Mouse (Mus musculus): ENCODE measurements around the gene Mtmr4. TPM values are rescaled to one million over a fixed set of nuclear protein-coding genes. Genes with fewer than 3 reads are reported as not detected.

Gene Mtmr4
- polyA plus RNA-seq, 2 experiments, result 29.0 to 33.2 TPM

- DNase-seq (ENCODE audit: low spot score) (no peak), ATAC-seq (ENCODE audit: low FRiP score, low read depth) (no peak)
- Histone ChIP-seq H3K27ac (replicated peaks; ENCODE audit: low read depth, low read length) (no peak overlapping the region), H3K4me3 (replicated peaks; ENCODE audit: low read length) (no peak overlapping the region), H3K9ac (ENCODE audit: low read depth, low read length, severe bottlenecking) (no peak overlapping the region), H3K4me1 (ENCODE audit: control insufficient read depth, insufficient read depth, low read length) (peaks cover 22% of the 10 kb centered on the region), H3K27me3 (ENCODE audit: control insufficient read depth, insufficient read depth, low read length) (no peaks in the 10 kb centered on the region), H3K9me3 (ENCODE audit: control insufficient read depth, low read length) (no peaks in the 10 kb centered on the region), H3K4me2 (replicated peaks; ENCODE audit: low read depth, low read length, severe bottlenecking) (peak overlapping the region; percentile 88; the same call in 1 of the 2 replicates), H3K36me3 (ENCODE audit: control insufficient read depth, insufficient read depth, low read length) (peaks cover 59% of the 10 kb centered on the region)
- TF ChIP-seq POLR2A (IDR thresholded peaks at IDR 0.05; ENCODE audit: borderline replicate concordance, extremely low read depth, insufficient read depth, insufficient read length), result no peak
Measured at GRCm38 (mm10) chr11:87597061-87597460, 5.1 kb downstream of the Mtmr4 start.

DNA sequence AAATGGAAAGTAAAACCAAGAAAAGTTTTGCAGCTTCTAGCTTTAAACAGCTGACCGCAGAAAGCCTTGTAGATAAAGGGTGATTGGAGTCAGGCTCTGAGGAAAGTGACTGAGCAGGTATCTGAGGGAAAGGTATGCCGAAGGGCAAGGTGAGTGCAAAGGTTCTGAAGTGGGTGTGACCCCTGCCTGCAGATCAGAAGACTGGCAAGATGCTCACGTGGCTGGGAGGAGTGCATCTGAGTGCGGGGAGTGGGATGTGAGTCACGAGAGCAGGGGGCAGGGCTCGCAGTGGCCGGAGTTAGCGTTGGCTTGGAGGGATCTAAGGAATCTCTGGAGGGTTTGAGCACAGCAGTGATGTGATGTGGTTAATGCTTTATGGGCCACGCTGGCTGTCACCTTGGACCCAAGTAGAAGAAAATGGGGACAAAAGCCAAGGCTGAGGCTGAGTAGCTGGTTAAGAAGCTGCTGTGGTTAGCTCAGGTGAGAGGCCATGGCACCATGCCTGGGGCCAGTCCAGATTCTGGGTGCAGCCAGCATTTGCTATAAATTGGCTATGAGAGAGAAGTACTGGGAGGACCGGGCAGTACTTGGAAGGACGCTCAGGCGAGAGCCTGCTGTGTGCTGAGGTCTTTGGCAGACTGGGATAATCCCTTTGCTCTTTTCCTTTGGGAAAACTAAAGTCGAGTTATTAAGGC is 7.6 kb downstream of the Mtmr4 start:
- H3K9me3 ChIP-seq (ENCODE audit: control insufficient read depth, low read length), result no peaks in the 10 kb centered on the region
- ATAC-seq (ENCODE audit: low FRiP score, low read depth) (no peak), DNase-seq (ENCODE audit: low spot score) (no peak)
- WGBS, result 90% methylated on average over 13 of the region's 13 CpGs
- H3K4me3 ChIP-seq (replicated peaks; ENCODE audit: low read length), result no peak overlapping the region
- no peak for TF ChIP-seq POLR2A (IDR thresholded peaks at IDR 0.05; ENCODE audit: borderline replicate concordance, extremely low read depth, insufficient read depth, insufficient read length)
- peaks cover 78% of the 10 kb centered on the region for H3K36me3 ChIP-seq (ENCODE audit: control insufficient read depth, insufficient read depth, low read length)
- peaks cover 14% of the 10 kb centered on the region for H3K4me1 ChIP-seq (ENCODE audit: control insufficient read depth, insufficient read depth, low read length)
- H3K27me3 ChIP-seq (ENCODE audit: control insufficient read depth, insufficient read depth, low read length), result no peaks in the 10 kb centered on the region
- H3K4me2 ChIP-seq (replicated peaks; ENCODE audit: low read depth, low read length, severe bottlenecking), result no peak overlapping the region
- H3K9ac ChIP-seq (ENCODE audit: low read depth, low read length, severe bottlenecking), result no peak overlapping the region
- H3K27ac ChIP-seq (replicated peaks; ENCODE audit: low read depth, low read length), result no peak overlapping the region

- TF ChIP-seq POLR2A (IDR thresholded peaks at IDR 0.05; ENCODE audit: borderline replicate concordance, extremely low read depth, insufficient read depth, insufficient read length), result no peak
- Histone ChIP-seq H3K27me3 (ENCODE audit: control insufficient read depth, insufficient read depth, low read length) (no peaks in the 10 kb centered on the region), H3K4me1 (ENCODE audit: control insufficient read depth, insufficient read depth, low read length) (peaks cover 9% of the 10 kb centered on the region), H3K27ac (replicated peaks; ENCODE audit: low read depth, low read length) (no peak overlapping the region), H3K4me2 (replicated peaks; ENCODE audit: low read depth, low read length, severe bottlenecking) (no peak overlapping the region), H3K9me3 (ENCODE audit: control insufficient read depth, low read length) (no peaks in the 10 kb centered on the region), H3K36me3 (ENCODE audit: control insufficient read depth, insufficient read depth, low read length) (peaks cover 85% of the 10 kb centered on the region), H3K9ac (ENCODE audit: low read depth, low read length, severe bottlenecking) (no peak overlapping the region), H3K4me3 (replicated peaks; ENCODE audit: low read length) (no peak overlapping the region)
- WGBS, result 89% methylated on average over 10 of the region's 10 CpGs
- ATAC-seq (ENCODE audit: low FRiP score, low read depth) (no peak), DNase-seq (ENCODE audit: low spot score) (no peak)
Measured at GRCm38 (mm10) chr11:87600322-87600853, 8.4 kb downstream of the Mtmr4 start.

DNA sequence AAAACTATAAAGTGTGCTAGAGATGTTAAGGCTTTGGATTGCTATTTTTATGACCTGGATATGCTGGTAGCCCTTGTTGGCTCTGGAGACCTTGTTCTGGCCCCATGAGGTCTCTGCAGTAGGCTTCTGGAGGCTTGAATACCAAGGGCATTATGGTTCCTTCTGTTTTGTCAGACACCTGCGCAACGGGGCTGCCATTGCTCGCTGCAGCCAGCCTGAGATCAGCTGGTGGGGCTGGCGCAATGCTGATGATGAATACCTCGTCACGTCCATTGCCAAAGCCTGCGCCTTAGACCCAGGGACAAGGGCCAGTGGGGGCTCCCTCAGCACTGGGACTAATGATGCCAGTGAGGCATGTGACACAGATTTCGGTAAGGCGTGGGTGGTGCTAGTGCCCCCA is 10.3 kb downstream of the Mtmr4 start:
- H3K27me3 ChIP-seq (ENCODE audit: control insufficient read depth, insufficient read depth, low read length), result no peaks in the 10 kb centered on the region
- H3K36me3 ChIP-seq (ENCODE audit: control insufficient read depth, insufficient read depth, low read length), result peaks cover 100% of the 10 kb centered on the region
- H3K4me3 ChIP-seq (replicated peaks; ENCODE audit: low read length), result no peak overlapping the region
- H3K9me3 ChIP-seq (ENCODE audit: control insufficient read depth, low read length), result no peaks in the 10 kb centered on the region
- TF ChIP-seq POLR2A (IDR thresholded peaks at IDR 0.05; ENCODE audit: borderline replicate concordance, extremely low read depth, insufficient read depth, insufficient read length), result no peak
- no peak overlapping the region for H3K27ac ChIP-seq (replicated peaks; ENCODE audit: low read depth, low read length)
- no peak overlapping the region for H3K4me2 ChIP-seq (replicated peaks; ENCODE audit: low read depth, low read length, severe bottlenecking)
- 93% methylated on average over 9 of the region's 9 CpGs for WGBS
- ATAC-seq (ENCODE audit: low FRiP score, low read depth) (no peak), DNase-seq (ENCODE audit: low spot score) (no peak)
- H3K9ac ChIP-seq (ENCODE audit: low read depth, low read length, severe bottlenecking), result no peak overlapping the region
- no peaks in the 10 kb centered on the region for H3K4me1 ChIP-seq (ENCODE audit: control insufficient read depth, insufficient read depth, low read length)

DNA sequence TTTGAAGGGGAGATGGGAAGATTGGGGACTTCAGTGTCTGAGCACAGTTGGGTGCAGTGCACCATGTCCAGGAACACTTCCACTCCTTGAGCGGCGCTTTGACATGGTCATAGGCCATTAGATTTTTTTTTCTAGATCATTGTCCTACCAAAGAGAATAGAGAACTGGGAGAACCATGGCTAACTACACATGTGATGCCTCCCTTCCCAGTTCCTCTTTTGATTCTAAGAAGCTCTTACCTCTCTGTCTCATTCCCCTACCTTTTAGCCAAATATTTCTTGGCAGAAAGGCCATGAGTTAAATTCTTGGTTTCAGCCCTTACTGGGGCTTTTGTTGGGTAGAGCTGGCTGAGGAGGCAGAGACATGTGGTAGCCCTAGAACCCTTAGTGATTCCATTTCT is 11.6 kb downstream of the Mtmr4 start:
- Histone ChIP-seq H3K27ac (replicated peaks; ENCODE audit: low read depth, low read length) (no peak overlapping the region), H3K4me3 (replicated peaks; ENCODE audit: low read length) (no peak overlapping the region), H3K9me3 (ENCODE audit: control insufficient read depth, low read length) (no peaks in the 10 kb centered on the region), H3K4me2 (replicated peaks; ENCODE audit: low read depth, low read length, severe bottlenecking) (no peak overlapping the region), H3K9ac (ENCODE audit: low read depth, low read length, severe bottlenecking) (no peak overlapping the region), H3K4me1 (ENCODE audit: control insufficient read depth, insufficient read depth, low read length) (no peaks in the 10 kb centered on the region), H3K36me3 (ENCODE audit: control insufficient read depth, insufficient read depth, low read length) (peaks cover 100% of the 10 kb centered on the region), H3K27me3 (ENCODE audit: control insufficient read depth, insufficient read depth, low read length) (no peaks in the 10 kb centered on the region)
- DNase-seq (ENCODE audit: low spot score) (no peak), ATAC-seq (ENCODE audit: low FRiP score, low read depth) (no peak)
- TF ChIP-seq POLR2A (IDR thresholded peaks at IDR 0.05; ENCODE audit: borderline replicate concordance, extremely low read depth, insufficient read depth, insufficient read length), result no peak
- WGBS, result 100% methylated on average over 2 of the region's 2 CpGs
